Mouse (Mus musculus) heart, adult 11 months (tissue): Measurements from ENCODE around the gene Foxc1.
A peak's percentile ranks its signal among the peaks of the same experiment; 100 is the strongest.

Source experiments
- DNase-seq: peaks from one replicate; pipeline ENCODE4 v3.0.0; 2022

The Foxc1 gene

DNA sequence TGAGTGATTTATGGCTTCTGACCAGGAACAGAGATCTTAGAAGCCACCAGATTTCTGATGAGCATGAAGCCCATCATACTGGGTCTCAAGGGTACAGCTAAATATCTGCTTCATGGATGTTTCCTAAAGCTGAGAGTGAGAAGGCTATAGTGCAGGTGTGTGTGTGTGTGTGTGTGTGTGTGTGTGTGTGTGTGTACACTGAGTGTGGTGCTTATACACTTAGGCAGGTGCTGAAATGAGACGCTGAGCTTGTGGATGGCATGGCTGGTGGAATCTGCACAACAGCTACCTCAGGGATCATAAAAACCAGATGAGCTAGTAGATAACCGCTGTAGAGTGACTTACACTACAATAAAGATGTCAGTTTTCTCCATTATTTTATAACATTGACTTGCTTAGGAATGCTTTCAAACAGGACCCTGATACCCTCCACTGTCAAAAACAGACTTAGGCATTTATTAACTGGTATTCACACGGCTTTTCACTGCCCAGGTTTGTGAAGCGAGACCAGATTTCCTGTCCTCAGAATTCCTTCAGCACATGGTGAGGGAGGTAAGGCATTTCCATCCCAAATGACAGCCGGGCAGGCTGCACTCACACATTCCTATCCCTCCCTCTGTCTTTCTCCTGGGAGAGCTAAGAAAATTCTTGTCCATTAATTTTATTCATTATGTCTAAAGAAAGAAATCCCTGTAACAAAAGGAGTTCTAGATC is 43.0 kb downstream of the Foxc1 start:
- DNase-seq = peak; percentile 67

DNA sequence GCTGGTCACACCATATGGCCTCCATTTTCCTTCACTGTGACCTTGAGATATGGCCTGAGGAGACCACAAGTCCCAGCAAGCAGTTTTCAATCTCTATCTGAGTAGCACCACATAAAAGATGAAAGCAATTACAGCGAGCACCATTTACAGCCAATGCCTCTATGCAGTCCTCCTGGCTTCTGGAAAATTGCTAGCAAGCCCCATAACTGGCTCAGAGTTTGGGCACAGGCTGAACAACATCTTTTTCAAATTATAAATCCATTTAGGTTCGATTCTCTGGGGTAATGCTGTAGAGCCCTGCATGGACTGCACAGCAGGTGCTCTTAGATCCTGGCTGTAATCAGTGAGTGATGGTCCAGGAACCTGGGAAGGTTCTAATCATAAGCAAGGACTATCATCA is 47.1 kb downstream of the Foxc1 start:
- DNase-seq = peak; percentile 59

DNA sequence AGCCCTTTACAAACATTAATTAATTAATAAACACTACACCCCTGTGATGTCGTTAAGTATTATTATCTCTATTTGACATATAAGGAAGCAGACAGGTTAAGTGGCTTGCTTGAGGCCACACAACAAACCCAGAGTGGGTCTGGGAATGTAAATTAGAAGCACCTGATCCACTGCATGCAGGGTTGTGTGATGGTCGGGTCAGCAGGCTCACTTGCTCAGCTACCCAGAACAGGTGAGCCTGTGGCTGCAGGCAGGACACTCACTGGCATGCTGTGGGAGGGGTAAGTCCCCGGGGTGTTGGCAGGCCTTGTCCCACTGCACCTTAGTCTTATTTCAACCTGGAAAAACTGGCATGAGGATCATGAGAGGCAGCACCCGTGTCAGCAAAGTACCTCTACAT is 47.6 kb downstream of the Foxc1 start:
- peak; percentile 58 for DNase-seq

- no peak for DNase-seq
Measured at GRCm38 (mm10) chr13:31860200-31860599, 53.8 kb downstream of the Foxc1 start.
